Mouse (Mus musculus) frontal cortex, postnatal 10 days (tissue): ENCODE measurements around the gene Scgb3a1.

ENCODE experiments used
- DNase-seq, 2 experiments: peaks; one replicate each; pipeline ENCODE4 v3.0.0; 2022; ENCODE audit warnings: low spot score in 2 of 2, mixed read lengths in 1 of 2

Gene Scgb3a1

DNA sequence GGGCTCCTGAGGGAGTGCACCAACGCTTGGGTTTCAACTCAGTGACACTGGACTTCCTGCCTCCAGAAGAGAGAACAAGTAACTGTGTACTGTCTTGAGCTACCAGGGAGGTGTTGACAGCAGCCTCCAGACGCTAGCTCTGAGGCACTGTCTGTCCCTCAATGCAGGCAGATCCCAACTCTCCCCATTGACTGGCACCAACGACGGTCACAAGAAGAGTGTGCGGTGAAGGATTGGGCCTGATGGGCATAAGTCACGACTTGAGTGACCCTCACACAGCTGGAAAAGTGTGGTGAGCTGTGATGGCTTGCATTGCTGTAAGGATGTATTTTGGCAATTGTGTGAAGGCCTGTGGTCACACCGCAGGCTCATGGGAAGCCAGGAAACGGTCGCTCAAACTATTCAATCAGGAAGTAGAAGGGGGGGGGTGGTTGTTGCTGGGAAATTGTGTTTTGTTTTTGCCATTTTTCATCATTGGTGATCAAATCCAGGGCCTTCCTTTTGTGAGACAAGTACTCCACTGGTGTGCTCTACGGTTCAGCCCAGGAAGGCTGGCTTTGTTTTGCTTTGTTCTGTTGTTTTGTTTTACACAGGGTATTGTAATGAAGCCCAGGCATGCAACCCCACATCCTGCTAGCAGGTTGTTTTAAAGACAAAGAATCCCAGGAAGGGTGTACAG is 4.5 kb upstream of the Scgb3a1 start:
- no peak for DNase-seq

DNA sequence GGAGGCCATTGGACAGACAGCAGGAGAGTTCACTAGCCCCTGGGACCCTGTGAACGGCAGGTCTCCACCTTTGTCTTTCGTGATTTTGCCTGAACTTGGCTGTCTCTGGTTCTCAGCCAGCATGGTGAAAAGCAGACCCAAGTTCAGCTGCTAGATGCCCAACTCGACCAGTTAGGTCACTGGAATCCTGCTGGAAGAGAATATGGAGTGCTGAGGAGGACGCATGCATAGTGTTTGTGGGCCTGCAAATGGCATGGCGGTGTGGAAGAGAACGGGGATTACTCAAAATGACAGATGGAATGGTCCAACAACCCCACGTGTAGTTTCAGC is 4.0 kb upstream of the Scgb3a1 start:
- no peak for DNase-seq

DNA sequence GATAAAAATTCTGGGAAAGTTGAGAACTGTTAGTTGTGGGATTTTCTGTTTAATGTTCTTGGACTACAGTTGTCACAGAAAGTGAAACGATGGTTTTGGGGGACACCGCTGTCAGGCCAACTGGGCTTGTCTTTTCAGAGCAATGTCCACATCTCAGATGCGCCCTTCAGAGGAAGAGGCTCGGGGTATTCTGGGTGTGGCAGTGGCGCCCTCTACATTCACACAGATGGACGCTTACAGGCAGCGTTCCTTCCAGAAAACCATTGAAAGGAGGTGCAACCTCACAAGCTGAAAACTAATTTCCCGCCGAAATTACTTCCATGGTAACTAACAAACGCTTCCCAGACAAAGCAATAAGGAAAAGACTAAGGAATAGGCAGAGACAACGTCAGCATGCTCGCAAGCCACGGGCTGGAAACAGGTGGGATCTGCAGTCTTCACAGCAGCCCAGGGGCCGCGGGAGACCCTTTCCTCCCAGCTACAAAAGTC is 1.1 kb upstream of the Scgb3a1 start:
- DNase-seq, result no peak

DNA sequence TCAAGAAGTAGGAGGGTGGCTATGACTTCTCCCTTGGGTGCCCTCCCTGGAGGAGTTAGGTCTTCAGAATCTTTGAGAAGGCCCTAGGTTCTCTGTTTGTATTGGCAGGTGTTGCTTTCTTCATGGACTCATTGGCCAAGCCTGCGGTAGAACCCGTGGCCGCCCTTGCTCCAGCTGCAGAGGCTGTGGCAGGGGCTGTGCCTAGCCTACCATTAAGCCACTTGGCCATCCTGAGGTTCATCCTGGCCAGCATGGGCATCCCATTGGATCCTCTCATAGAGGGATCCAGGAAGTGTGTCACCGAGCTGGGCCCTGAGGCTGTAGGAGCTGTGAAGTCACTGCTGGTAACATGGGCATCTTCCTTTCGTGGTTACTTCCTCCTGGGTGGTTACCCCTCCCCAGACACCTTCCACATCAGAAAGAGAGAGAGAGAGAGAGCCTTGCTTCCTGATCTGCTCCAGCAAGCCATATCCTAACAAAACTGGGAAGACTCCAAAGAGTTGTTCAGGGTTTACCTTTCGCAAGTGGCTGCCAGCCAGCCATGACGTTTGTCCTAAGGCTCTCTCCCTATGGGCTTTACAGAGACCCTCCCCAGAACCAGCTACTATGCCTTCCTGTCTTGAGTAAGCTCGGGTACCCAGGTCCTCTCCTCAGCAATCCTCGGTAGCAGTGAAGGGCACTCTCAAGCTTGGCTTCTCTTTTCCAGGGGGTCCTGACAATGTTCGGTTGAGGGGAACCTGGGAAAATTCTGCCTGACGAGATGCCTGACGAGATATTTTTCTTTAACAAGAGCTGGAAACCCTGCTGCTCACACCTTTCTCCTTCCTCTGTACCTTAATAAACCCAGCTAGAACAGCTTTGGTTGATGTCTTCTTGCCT is 1.1 kb downstream of the Scgb3a1 start:
- DNase-seq, result no peak

DNA sequence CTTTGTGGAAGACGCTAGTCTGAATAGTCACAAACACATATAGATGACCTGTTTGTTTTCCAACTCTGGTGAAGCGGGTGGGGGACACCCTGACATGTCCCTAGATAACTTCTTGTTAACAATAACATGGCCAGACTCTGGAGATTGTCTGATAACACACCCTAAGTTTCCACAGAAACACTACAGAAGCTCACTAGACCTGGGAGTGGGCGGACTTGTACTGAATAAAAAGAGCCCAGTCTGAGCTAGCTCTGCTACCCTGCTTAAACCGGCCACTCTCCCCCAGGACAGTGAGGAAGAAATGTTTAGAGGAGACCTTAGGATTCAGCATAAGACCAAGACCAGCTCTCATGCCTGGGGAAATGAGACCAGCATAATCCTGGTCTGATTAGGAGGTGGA is 2.1 kb downstream of the Scgb3a1 start:
- DNase-seq, result no peak

DNA sequence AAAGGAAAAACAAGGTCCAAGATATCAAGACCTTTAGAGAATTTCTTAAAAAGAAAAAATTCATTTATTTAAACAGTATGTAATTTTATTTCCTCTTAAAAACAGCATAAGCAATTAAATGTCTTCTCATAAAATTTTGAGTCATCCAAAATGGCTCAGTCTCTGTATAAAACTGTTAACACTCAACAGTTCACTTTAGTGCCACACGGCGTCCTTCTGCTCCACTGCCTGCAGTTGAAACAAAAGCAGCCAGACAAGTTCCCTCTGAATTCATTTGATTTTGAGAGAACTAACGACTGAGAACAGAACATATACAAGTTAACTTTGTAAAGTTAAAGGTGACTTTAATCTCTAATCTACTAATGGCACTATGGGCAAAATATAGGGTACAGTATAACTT is 10.0 kb downstream of the Scgb3a1 start:
- no peak for DNase-seq

DNA sequence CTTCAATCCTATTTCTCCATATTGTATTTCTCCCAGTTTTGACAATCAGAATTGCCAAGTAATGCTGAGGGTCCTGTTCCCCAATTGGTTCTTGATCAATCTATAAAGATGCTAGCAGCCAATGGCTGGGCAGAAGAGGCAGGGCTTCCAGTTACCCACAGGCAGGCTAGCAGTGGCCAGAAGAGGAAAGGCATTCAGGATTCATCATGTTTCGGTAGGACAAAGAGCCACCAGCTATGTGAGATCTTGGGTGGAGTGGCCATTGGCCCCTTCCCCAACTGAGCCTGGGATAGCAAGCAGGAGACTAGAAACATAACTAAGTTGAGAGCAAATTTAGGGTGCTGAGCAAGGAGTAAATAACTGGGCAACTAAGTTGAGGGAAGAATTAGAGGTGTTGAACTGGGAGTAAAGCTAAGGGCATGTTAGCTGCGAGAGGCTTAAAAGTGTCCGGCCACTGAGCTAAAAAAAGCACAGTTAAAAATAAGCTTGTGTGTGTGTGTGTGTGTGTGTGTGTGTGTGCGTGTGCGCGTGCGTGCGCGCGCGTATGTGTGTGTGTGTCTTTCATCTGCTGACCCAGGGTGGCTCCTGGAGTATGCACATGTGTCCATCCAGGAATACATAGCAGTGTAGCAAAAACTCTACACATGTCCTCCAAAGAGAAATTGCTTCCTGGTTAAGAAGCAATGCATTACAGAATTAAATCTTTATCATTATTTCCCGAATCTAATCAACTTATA is 21.0 kb downstream of the Scgb3a1 start:
- no peak for DNase-seq

DNA sequence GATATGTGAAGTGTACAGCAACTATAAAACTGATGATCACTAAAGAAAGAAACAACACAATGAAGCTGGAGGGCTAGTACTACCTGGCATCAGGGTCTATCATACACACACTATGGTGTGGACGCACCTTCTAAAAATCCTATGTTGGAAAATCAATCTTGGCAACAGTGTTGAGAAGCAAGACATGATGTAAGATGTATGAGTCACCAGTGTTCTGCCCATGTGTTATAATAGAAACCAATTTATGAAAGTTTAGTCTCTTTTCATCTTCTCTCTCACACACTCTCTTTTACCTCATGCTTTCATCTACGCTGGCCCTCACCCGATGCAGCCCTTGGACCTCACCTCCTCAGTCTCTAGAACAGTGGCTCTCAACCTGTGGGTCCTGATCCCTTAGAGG is 31.6 kb downstream of the Scgb3a1 start:
- DNase-seq, result no peak

DNA sequence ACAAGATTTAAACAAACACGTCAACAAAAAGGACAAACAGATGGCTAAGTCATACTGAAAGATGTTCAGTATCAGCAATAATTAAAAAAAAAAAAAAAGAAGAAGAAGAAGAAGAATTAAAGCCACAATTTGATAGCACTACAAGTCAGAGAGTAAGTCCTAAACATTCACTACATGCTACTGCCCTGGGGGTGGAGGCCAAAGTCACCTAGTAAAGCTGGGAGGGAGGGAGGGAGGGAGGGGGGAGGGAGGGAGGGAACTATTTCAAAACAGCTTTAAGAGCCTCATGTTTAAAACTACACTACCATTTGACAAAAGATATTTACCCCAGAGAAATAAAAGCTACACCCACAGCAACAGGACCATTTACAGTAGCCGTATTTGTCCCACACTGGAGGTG is 32.3 kb downstream of the Scgb3a1 start:
- DNase-seq, result no peak

DNA sequence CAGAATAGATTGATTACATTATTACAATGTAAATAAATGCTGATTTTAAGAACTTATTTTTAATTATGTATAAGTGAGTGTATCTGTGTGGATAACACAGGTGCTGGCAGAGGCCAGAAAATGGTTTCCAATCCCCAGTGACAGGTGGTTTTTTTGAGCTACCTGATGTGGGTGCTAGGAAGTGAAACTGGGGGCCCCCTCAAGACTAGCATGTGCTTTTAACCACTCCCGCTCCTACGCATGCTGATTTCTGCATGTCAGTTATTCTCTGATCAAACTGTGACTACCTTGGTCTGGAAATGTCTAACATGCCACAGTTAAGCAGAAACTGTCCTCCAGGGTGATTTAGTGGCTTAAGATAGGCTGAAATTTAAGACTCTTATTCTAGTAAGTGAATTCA is 33.1 kb downstream of the Scgb3a1 start:
- no peak for DNase-seq

DNA sequence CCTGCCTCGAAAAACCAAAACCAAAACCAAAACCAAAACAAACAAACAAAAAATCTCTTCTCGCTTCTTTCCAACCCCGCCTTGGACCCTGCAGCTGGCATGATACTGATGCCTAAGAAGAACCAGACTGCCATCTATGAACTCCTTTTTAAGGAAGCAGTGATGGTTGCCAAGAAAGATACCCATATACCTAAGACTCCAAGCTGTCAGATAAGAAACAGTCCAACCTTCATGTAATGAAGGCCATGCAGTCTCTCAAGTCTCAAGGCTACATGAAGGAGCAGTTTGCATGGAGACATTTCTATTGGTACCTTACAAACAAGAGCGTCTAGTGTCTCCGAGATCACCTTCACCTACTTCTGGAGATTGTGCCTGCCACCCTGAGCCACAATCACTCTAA is 34.4 kb downstream of the Scgb3a1 start:
- no peak for DNase-seq

DNA sequence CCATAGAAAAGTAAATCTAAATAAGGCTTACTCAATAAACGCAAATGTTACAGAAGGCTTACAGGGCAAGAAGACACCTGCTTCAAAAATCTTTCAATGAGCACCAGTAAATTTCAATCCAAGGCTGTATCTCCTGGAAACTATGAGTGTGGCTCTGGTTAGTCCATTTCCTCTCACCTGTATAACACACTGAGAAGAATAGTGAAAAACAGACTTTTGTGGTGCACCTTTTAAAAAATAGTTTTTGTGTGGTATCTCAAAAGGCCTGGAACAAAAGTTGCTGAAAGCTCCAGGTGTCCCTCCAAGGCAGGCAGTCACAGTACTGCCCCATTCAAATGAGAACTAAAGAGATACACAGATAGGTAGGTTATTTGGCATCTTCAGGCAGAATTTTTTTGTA is 35.7 kb downstream of the Scgb3a1 start:
- no peak for DNase-seq

DNA sequence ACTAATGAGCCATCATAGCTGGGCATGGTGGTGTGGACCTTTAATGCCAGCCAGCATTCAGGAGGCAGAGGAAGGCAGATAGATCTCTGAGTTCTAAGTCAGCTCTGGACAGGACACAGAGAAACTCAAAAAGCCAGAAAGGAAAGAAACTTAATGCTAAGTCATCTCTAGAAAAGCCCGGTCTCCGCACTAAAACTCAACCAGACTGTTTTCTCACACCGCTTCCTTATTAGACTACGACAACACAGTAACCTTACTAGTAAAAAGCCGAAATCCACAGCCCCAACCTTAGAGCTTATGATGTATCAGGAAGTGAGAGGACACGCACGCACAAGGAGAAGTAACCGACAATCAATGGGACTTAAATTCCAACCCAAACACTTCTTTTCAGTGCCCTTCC is 38.6 kb downstream of the Scgb3a1 start:
- DNase-seq, result no peak

DNA sequence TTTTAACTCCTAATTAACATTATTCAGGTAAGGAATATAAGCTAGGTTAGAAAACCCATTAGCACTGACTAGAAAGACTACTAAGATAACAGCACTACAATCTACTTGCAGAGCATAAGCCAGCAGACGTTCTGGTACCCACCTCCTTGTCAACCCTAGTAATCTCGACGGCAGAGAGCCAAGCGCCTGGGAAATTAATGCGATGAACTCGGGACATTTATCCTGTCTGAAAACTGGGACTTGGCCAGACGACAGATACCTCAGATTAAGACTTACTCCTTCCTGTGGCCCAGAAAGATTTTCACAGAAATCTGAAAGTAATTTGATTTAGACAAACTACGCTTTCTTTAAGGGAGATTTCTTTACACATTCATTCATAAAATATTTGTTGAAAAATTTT is 41.4 kb downstream of the Scgb3a1 start:
- DNase-seq, result no peak

DNA sequence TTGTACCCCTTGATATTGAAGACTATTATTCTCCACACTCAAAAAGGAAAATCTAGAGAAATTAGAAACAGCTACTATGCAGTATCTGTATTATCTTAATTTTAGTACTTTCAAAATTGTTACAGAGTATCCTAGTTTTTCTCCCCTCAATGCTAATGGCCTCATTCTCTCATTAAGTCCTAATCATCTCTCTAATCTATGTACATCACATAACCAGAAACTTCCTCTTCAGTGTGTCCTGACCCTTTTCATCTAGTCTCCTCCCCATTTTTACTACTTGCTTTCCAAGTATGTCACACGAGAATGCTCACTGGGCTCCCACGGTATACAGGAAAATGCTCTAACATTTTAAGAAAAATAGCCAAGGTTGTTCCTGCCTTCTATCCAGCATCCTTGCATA is 44.4 kb downstream of the Scgb3a1 start:
- no peak for DNase-seq

DNA sequence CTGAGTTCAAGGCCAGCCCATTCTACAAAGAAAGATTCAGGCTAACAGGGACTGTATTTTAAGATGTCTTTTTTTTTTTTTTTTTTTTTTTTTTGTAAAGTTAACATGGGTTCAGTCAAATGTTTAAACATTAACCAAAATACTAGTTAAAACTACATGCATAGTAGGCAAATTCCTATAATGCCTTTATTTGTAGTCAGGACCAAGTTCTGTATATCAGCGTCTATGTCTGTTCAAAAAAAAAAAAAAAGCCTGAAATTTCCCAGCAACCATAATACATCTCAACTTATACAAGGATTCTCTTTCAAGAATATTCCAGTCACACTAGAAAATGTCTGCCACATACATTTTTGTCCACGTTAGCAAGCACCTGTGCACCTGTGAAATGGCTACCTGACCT is 47.3 kb downstream of the Scgb3a1 start:
- DNase-seq, result no peak

DNA sequence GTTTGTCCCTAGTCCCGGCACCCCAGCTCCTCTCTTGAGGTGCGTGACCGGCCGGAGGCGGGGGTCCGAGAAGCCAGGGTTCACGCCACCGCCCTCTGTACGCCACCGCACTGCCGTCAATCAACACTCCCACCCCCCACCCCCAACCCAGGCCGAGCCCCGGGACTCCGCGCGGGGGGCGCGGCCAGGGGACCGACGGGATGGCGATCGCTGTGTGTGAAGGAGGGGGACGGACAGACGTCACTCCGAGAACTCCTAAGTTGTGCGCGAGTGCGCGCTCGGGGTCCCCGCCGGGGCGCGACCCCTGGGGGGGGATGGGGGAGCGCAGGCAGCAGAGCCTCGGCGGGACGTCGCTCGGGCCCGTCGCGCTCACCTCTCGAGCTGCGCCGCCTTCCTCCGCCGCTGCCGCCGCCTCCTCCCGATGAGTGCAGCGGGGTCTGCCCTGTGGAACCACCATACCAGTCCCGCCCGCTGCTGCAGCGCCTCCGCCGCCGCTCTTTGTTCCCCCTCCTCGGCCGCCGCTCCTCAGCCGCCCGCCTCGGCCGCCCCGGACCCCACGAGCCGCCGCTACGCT is 48.7 kb downstream of the Scgb3a1 start:
- DNase-seq, result peak; percentile 15 to 52

DNA sequence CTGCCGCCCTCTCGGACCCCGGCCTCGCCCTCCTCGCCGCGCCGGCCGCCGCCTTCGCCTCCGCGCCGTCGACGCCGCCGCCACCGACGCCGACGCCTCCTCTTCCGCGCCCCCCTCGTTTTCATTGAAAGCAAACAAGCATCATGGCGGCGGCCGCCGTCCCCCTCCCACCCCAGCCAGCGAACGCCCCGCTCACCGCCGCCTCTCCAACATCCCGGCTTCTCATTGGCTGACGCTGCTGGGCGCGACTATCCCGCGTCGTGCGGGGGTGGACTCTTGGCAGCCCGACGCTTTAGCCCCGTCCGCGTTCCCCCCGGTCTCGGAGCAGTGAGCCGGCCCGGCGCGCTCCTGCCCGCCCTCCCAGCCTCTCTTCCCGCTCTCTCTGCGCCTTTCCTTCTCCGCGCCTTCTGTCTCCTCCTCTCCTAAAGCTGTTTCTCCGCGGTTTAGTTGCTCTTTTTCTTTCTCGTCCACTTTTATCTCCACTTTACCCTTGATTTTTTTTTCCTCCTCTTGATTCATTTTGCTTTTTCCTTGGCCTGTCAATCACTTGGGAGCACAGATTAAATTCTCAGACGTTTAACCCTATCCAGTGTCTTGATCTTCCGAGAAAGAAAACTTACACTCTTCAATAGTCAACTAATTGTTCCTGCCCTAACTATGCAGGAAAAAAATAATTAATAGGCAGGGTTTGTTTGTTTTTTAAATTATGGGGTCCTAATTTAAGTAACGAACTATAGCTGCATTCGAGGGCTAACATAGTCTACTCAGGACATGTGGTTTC is 49.3 kb downstream of the Scgb3a1 start, which contains the start of gene Cnot6:
Gene Cnot6 (minus strand): TSS at position 169 of the 781 bp plus-strand sequence.
- DNase-seq, result peak; percentile 94 to 97

DNA sequence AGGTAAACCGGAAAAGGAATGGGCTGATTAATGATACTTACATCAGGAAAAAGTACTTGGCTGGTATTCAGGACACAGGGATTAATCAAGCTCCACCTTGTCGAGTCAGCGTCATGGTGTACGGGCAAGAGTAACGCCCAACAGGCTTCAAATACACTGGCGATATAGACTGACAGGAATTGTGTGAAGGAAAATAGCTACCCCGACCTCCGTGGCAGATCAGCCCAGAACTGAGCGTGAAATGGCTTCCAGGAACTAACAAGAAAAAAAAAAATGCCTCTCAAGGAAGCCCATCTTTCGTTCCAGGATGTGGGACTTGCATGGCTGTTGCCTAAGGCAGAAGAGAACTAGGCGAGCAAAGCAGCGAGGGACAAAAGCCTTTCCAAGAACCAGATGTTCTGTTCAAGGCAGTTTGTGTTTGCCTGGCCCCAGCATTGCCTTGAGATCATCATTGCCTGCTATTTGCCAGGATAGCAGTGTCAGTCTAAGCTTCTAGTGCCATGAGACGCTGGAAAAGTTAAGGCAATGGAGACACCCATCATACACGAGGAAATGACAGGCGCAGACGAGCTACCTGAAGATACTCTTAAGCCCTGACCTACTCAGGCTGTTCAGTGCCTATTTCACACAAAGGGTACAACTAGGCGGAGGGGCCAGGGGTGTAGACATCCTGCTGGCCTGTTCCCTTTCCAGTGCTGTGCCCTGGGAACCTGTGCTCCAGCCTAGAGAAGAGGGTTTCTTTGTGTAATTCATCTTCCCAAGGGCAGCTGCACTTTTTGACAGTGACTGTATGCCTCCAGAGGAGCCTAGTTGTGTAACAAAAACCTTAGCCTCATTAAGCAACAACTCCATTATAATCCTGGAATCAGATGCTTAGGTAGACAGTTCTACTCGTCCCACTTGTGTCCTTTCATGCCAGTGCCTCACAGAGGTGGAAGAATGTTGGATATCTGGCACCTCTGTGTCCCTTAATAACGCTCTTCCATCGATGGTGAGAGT is 50.2 kb downstream of the Scgb3a1 start:
- no peak for DNase-seq
